Mouse (Mus musculus) layer of hippocampus, postnatal 25 days (tissue): ENCODE data around the gene Myo1b. TPM values are rescaled to one million over a fixed set of nuclear protein-coding genes. Genes with fewer than 3 reads are reported as not detected.

ENCODE experiments used
- DNase-seq, 2 experiments: peaks; one replicate each; pipeline ENCODE4 v3.0.0; 2022; ENCODE audit warnings: mixed read lengths in 2 of 2, low spot score in 1 of 2; ENCODE audit errors: extremely low spot score in 1 of 2
- total RNA-seq, 2 experiments: library from RNA; stranded (reverse); gene quantifications; 2 replicates each; pipeline ENCODE4 v1.2.3; 2021

Myo1b gene
- total RNA-seq, 2 experiments from 2014 or later = 12.5 to 17.6 TPM

GRCm38 (mm10) chr1:51856245-51856915, 59.5 kb downstream of the Myo1b start:
- DNase-seq = no peak

GRCm38 (mm10) chr1:51855541-51856244, 60.2 kb downstream of the Myo1b start:
- no peak for DNase-seq

GRCm38 (mm10) chr1:51852314-51852713, 63.6 kb downstream of the Myo1b start:
- no peak for DNase-seq

GRCm38 (mm10) chr1:51849570-51850211, 66.2 kb downstream of the Myo1b start:
- no peak for DNase-seq

- DNase-seq = no peak
Measured at GRCm38 (mm10) chr1:51845264-51846036, 70.4 kb downstream of the Myo1b start.

GRCm38 (mm10) chr1:51837845-51838623, 77.8 kb downstream of the Myo1b start:
- DNase-seq = no peak

GRCm38 (mm10) chr1:51837311-51837710, 78.6 kb downstream of the Myo1b start:
- no peak for DNase-seq

- no peak for DNase-seq
Measured at GRCm38 (mm10) chr1:51835795-51836194, 80.1 kb downstream of the Myo1b start.

GRCm38 (mm10) chr1:51834072-51834471, 81.8 kb downstream of the Myo1b start:
- no peak for DNase-seq

- no peak for DNase-seq
Measured at GRCm38 (mm10) chr1:51829353-51829752, 86.5 kb downstream of the Myo1b start.

- DNase-seq = no peak
Measured at GRCm38 (mm10) chr1:51822531-51822930, 93.3 kb downstream of the Myo1b start.

- DNase-seq = no peak
Measured at GRCm38 (mm10) chr1:51821701-51822495, 94.0 kb downstream of the Myo1b start.

- DNase-seq = no peak
Measured at GRCm38 (mm10) chr1:51820520-51820919, 95.4 kb downstream of the Myo1b start.

GRCm38 (mm10) chr1:51820013-51820441, 95.8 kb downstream of the Myo1b start:
- no peak for DNase-seq

GRCm38 (mm10) chr1:51815636-51816035, 100.2 kb downstream of the Myo1b start:
- DNase-seq = no peak

GRCm38 (mm10) chr1:51814854-51815630, 100.8 kb downstream of the Myo1b start:
- no peak for DNase-seq

GRCm38 (mm10) chr1:51808847-51809246, 107.0 kb downstream of the Myo1b start:
- no peak for DNase-seq

- no peak for DNase-seq
Measured at GRCm38 (mm10) chr1:51808228-51808627, 107.6 kb downstream of the Myo1b start.
